Mouse (Mus musculus): ENCODE results near the gene Tbx18.

Gene Tbx18

GRCm38 (mm10) chr9:87730961-87731535 is at the start of gene Tbx18:
Tbx18 (minus strand) TSS chr9:87731260.
- DNase-seq, result no peak

GRCm38 (mm10) chr9:87773951-87774350 is 42.9 kb upstream of the Tbx18 start:
- DNase-seq, result no peak

DNA sequence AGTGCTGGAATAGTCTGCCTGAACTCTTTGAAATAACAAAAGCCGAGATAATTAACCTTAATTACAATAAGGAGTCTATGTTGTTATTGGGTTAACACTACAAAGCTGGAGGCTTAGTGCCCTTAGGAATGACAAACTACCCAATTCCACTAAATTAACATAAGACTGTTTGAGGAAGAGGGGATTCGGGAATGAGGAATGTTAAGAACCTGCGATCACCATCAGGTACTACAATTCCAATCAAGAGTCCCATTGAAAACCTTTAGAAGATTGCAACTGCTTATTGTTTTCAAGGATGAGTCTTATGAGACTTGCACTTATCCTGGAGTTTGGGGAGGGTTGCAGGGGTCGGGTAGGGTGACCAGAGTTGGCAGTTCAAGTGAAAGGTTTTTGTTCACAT is 24.6 kb upstream of the Tbx18 start:
- DNase-seq, result no peak

DNA sequence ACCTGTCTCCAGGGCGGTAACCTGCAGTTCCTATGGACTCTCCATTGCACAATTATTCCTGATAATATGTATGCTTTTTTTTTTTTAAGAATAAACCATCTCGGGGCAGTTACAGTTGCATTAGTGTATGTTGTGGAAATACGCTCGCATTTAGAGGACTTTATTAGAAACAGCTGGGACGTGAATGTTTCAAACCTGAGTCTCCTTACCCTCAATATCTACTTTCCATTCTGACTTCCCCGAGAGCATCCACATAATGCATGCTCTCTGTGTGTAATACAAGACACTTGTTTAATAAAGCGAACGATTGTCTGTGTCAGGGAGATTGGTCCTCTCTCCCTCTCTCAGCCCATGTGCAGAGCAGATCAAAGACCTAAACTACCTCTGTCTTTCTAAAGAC is 10.5 kb upstream of the Tbx18 start:
- no peak for DNase-seq

DNA sequence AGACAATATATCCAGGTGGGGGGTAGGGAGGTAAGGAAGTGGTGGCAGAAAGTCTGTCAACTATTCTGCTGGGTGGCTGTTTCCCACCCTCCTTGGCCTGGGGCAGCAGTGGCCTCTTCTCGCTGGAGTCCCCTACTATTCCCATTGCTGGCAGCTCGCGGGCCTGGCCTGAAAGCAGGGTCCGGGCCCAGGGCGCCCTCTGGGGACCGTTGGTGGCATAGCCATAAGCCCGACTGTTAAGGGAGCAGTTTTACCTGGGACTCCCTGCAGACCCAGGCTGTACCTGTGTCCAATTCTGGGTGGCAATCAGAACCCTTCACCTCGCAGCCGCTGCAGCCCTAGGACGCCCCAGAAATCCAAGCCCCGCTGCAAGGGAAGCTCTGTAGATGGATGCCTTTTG is 9.6 kb upstream of the Tbx18 start:
- no peak for DNase-seq

- DNase-seq, result no peak
Measured at GRCm38 (mm10) chr9:87740241-87740645, 9.2 kb upstream of the Tbx18 start.

DNA sequence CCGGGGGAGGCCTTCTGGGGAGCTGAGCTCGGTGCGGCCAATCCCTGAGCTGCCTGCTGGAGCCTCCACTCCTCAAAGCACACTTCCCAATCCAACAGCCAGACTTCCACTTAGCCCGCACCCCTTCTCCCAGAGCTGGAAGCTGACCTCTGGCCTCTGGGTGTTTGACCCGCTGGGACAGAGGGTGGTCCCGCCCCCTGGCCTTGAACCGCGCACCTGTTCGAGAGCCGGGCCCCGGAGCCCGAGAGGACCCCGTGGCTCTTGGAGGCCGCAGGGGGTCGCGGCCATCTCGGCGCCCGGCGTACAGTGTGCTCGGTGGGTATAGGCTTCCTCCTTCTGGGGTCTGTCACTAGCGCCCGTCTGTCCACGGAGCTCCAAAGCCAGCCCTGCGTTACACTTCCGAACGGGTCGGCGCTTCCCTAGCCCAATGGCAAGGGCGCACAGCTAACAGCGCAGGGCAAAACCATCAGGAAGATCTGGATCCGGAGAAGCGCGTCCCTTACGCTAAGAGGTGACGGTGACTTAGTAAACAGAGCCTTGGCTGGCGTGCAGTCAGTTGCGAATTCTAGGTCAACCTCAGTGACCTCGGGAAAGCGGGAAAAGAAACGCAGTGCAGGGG is 8.6 kb upstream of the Tbx18 start:
- DNase-seq, result no peak

GRCm38 (mm10) chr9:87738766-87739542 is 7.9 kb upstream of the Tbx18 start:
- no peak for DNase-seq

GRCm38 (mm10) chr9:87738123-87738522 is 7.1 kb upstream of the Tbx18 start:
- no peak for DNase-seq

DNA sequence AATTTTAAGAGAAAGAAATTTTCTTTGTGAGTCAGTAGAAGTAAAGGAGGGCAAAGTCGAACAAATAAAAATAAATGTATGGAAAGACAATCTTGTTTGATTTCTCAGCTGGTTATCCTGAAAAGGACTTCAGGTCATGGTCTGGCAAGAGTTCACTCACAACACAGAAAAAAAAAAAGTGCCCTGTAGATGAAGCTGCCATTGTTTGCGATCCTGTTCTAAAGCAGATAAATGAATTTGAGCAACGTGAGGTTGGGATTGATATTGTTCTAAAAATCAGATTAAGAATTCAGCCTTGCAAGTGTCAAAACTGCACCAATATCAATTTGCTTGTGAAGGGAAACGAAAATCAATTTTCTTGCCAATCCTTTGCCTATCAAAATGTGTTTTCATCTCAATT is 6.2 kb upstream of the Tbx18 start:
- DNase-seq, result no peak

GRCm38 (mm10) chr9:87735046-87735445 is 4.0 kb upstream of the Tbx18 start:
- DNase-seq, result no peak

DNA sequence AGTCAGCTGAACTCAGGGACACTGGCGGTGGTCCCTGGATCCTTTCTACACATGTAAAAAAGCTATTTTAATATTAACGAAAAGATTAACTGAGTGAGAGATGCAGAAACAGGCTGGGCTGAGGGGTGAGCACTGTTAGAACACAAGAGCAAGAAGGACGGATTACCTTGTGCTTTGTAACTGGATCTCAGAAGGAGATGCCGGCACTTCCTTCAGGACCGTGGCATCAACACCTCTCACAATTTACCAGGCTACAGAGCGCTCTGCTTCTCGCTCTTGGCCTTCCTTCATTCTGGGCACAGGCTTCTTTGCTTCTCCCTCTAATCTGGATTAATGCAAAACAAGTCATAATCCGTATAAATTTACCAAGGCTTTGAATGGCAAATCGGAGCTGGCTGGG is 3.6 kb upstream of the Tbx18 start:
- DNase-seq, result no peak

GRCm38 (mm10) chr9:87733732-87734131 is 2.7 kb upstream of the Tbx18 start:
- no peak for DNase-seq

DNA sequence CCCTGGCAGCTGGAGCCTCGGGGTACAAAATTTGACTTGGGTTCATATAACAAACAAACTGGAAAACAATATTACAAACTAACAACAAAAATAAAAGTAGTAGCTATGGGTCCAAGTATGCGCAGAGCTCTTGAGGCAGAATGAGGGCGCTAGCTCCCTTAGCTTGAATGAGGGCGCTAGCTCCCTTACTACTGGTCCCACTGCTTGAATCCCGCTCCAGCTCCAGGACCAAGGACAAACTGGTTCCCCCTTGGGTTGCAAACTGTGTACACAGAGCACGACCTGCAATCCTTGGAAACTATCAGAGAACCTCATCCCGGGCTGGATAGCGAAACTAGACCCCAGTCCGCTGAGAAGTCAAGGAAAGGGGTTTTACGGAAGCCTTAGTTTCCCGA is 2.2 kb upstream of the Tbx18 start:
- no peak for DNase-seq

GRCm38 (mm10) chr9:87732416-87733235 is 1.6 kb upstream of the Tbx18 start:
- DNase-seq, result no peak

- DNase-seq, result no peak
Measured at GRCm38 (mm10) chr9:87730271-87730960, 644 bp downstream of the Tbx18 start.

- DNase-seq, result no peak
Measured at GRCm38 (mm10) chr9:87729316-87730270, 1.5 kb downstream of the Tbx18 start.

DNA sequence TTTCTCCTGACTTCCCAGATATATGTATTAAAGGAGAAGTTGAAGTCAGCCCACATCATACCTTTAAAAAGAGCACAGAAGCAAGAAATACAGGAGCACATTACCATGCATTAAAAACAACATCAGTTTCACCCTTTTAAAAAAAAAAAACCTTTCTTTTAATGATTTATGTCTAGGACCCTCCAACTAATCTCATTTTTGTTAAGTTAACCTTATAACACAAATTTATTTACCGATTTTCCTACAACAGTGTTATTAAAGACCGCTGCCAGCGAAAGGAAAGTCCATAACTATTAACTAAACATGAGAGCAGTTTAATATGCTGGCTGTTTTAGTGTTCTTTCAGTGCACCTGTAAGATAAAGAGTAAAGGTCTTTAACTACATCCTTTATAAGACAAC is 3.0 kb downstream of the Tbx18 start:
- no peak for DNase-seq

GRCm38 (mm10) chr9:87727155-87727953 is 3.7 kb downstream of the Tbx18 start:
- DNase-seq, result no peak

GRCm38 (mm10) chr9:87721793-87722192 is 9.3 kb downstream of the Tbx18 start:
- no peak for DNase-seq

DNA sequence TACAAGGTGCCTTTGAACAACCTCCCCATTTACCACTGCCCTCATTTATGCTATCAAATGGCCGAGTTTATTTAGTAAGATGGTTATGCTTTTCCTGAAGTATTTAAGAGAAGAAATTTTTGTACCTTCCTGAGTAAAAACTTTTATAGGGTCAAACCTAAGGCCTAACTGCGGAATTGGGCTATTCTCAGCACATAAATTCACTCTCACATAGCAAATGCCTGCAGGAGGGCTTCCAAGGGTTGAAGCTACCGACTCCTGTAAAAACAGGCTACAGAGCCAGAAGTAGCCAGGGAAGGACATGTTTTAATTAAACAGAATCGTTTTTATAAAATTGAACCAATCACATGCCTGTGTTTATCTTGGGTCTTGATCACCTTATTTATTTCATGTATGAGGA is 20.7 kb downstream of the Tbx18 start:
- DNase-seq, result no peak

All from cerebellum, adult 11 months (tissue).